Mouse (Mus musculus): ENCODE data around the gene Sun2. TPM values are rescaled to one million over a fixed set of nuclear protein-coding genes. Genes with fewer than 3 reads are reported as not detected.
A peak's percentile ranks its signal among the peaks of the same experiment; 100 is the strongest.

Gene Sun2
- polyA plus RNA-seq, 1 experiment from 2014 or later = 5.3 TPM

GRCm38 (mm10) chr15:79763601-79764246 is 21.4 kb upstream of the Sun2 start:
- no peak overlapping the region for H3K4me2 ChIP-seq (ENCODE audit: low read depth, severe bottlenecking)
- DNase-seq (ENCODE audit: low spot score) (no peak), ATAC-seq (ENCODE audit: insufficient number of reproducible peaks, low FRiP score, low TSS enrichment, low read depth) (no peak)
- H3K36me3 ChIP-seq (ENCODE audit: control insufficient read depth, insufficient read depth, low read length) = no peaks in the 10 kb centered on the region; the same call in 1 of the 2 replicates
- no peaks in the 10 kb centered on the region for H3K4me1 ChIP-seq (ENCODE audit: control insufficient read depth, insufficient read depth, low read length)
- no peak overlapping the region for H3K9ac ChIP-seq (ENCODE audit: low read length)
- H3K27me3 ChIP-seq (ENCODE audit: control insufficient read depth, insufficient read depth, low read length) = no peaks in the 10 kb centered on the region
- no peak overlapping the region for H3K4me3 ChIP-seq (ENCODE audit: low read depth, low read length)
- H3K9me3 ChIP-seq (ENCODE audit: control insufficient read depth, low read length) = no peaks in the 10 kb centered on the region
- H3K27ac ChIP-seq (replicated peaks; ENCODE audit: low read depth, low read length) = no peak overlapping the region
- WGBS = 90% methylated on average over 7 of the region's 7 CpGs

GRCm38 (mm10) chr15:79763001-79763400 is 20.7 kb upstream of the Sun2 start:
- no peak overlapping the region for H3K9ac ChIP-seq (ENCODE audit: low read length)
- no peak overlapping the region for H3K4me2 ChIP-seq (ENCODE audit: low read depth, severe bottlenecking)
- WGBS = 88% methylated on average over 9 of the region's 9 CpGs
- no peaks in the 10 kb centered on the region; the same call in 1 of the 2 replicates for H3K36me3 ChIP-seq (ENCODE audit: control insufficient read depth, insufficient read depth, low read length)
- no peak overlapping the region for H3K27ac ChIP-seq (replicated peaks; ENCODE audit: low read depth, low read length)
- ATAC-seq (ENCODE audit: insufficient number of reproducible peaks, low FRiP score, low TSS enrichment, low read depth) (no peak), DNase-seq (ENCODE audit: low spot score) (no peak)
- no peaks in the 10 kb centered on the region for H3K4me1 ChIP-seq (ENCODE audit: control insufficient read depth, insufficient read depth, low read length)
- no peak overlapping the region for H3K4me3 ChIP-seq (ENCODE audit: low read depth, low read length)
- no peaks in the 10 kb centered on the region for H3K27me3 ChIP-seq (ENCODE audit: control insufficient read depth, insufficient read depth, low read length)
- H3K9me3 ChIP-seq (ENCODE audit: control insufficient read depth, low read length) = no peaks in the 10 kb centered on the region

- no peaks in the 10 kb centered on the region for H3K4me1 ChIP-seq (ENCODE audit: control insufficient read depth, insufficient read depth, low read length)
- 88% methylated on average over 6 of the region's 6 CpGs for WGBS
- no peak overlapping the region for H3K4me2 ChIP-seq (ENCODE audit: low read depth, severe bottlenecking)
- no peak overlapping the region for H3K4me3 ChIP-seq (ENCODE audit: low read depth, low read length)
- ATAC-seq (ENCODE audit: insufficient number of reproducible peaks, low FRiP score, low TSS enrichment, low read depth) = no peak
- H3K9ac ChIP-seq (ENCODE audit: low read length) = no peak overlapping the region; the same call in 1 of the 2 replicates
- no peak overlapping the region for H3K27ac ChIP-seq (replicated peaks; ENCODE audit: low read depth, low read length)
- no peak for DNase-seq (ENCODE audit: low spot score)
- no peaks in the 10 kb centered on the region; the same call in 1 of the 2 replicates for H3K36me3 ChIP-seq (ENCODE audit: control insufficient read depth, insufficient read depth, low read length)
- H3K27me3 ChIP-seq (ENCODE audit: control insufficient read depth, insufficient read depth, low read length) = no peaks in the 10 kb centered on the region
- no peaks in the 10 kb centered on the region for H3K9me3 ChIP-seq (ENCODE audit: control insufficient read depth, low read length)
Measured at GRCm38 (mm10) chr15:79760956-79761355, 18.6 kb upstream of the Sun2 start.

DNA sequence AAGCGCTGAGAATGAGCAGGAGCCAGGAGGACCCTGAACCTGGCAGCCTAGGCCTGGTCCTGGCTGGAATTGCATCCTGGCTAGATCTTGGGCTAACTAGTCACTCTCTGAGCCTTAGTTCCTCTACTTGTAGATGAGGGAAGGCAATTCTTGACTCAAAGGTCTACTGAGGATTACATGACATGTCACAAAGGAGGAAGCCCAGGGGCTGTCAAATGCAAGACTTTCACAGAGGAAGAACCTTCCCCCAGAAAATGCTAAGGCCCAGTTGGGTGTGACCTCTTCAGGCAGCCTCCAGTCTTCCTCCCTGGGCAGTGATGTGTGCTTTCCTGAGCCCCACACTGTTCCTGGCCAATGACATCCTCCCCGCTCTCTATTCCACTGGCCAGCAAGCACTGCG is 14.8 kb upstream of the Sun2 start:
- no peak overlapping the region for H3K27ac ChIP-seq (replicated peaks; ENCODE audit: low read depth, low read length)
- DNase-seq (ENCODE audit: low spot score) = no peak
- H3K4me2 ChIP-seq (ENCODE audit: low read depth, severe bottlenecking) = no peak overlapping the region
- ATAC-seq (ENCODE audit: insufficient number of reproducible peaks, low FRiP score, low TSS enrichment, low read depth) = no peak
- no peaks in the 10 kb centered on the region for H3K4me1 ChIP-seq (ENCODE audit: control insufficient read depth, insufficient read depth, low read length)
- H3K9me3 ChIP-seq (ENCODE audit: control insufficient read depth, low read length) = no peaks in the 10 kb centered on the region
- 96% methylated on average over 3 of the region's 3 CpGs for WGBS
- H3K36me3 ChIP-seq (ENCODE audit: control insufficient read depth, insufficient read depth, low read length) = no peaks in the 10 kb centered on the region; the same call in 1 of the 2 replicates
- no peak overlapping the region for H3K9ac ChIP-seq (ENCODE audit: low read length)
- no peak overlapping the region for H3K4me3 ChIP-seq (ENCODE audit: low read depth, low read length)
- no peaks in the 10 kb centered on the region for H3K27me3 ChIP-seq (ENCODE audit: control insufficient read depth, insufficient read depth, low read length)

GRCm38 (mm10) chr15:79755977-79756625 is 13.8 kb upstream of the Sun2 start:
- Histone ChIP-seq H3K36me3 (ENCODE audit: control insufficient read depth, insufficient read depth, low read length) (no peaks in the 10 kb centered on the region), H3K27ac (replicated peaks; ENCODE audit: low read depth, low read length) (no peak overlapping the region), H3K9me3 (ENCODE audit: control insufficient read depth, low read length) (no peaks in the 10 kb centered on the region), H3K9ac (ENCODE audit: low read length) (no peak overlapping the region), H3K4me1 (ENCODE audit: control insufficient read depth, insufficient read depth, low read length) (no peaks in the 10 kb centered on the region), H3K27me3 (ENCODE audit: control insufficient read depth, insufficient read depth, low read length) (no peaks in the 10 kb centered on the region), H3K4me2 (ENCODE audit: low read depth, severe bottlenecking) (no peak overlapping the region), H3K4me3 (ENCODE audit: low read depth, low read length) (no peak overlapping the region)
- ATAC-seq (ENCODE audit: insufficient number of reproducible peaks, low FRiP score, low TSS enrichment, low read depth) = no peak
- 73% methylated on average over 8 of the region's 8 CpGs for WGBS
- no peak for DNase-seq (ENCODE audit: low spot score)

- Histone ChIP-seq H3K27ac (replicated peaks; ENCODE audit: low read depth, low read length) (no peak overlapping the region), H3K36me3 (ENCODE audit: control insufficient read depth, insufficient read depth, low read length) (no peaks in the 10 kb centered on the region), H3K27me3 (ENCODE audit: control insufficient read depth, insufficient read depth, low read length) (no peaks in the 10 kb centered on the region), H3K4me1 (ENCODE audit: control insufficient read depth, insufficient read depth, low read length) (no peaks in the 10 kb centered on the region), H3K9ac (ENCODE audit: low read length) (no peak overlapping the region), H3K9me3 (ENCODE audit: control insufficient read depth, low read length) (no peaks in the 10 kb centered on the region), H3K4me3 (ENCODE audit: low read depth, low read length) (no peak overlapping the region), H3K4me2 (ENCODE audit: low read depth, severe bottlenecking) (no peak overlapping the region)
- DNase-seq (ENCODE audit: low spot score) = no peak
- whole genome bisulfite sequencing = 90% methylated on average over 4 of the region's 4 CpGs
- ATAC-seq (ENCODE audit: insufficient number of reproducible peaks, low FRiP score, low TSS enrichment, low read depth) = no peak
Measured at GRCm38 (mm10) chr15:79755176-79755575, 12.8 kb upstream of the Sun2 start.

- no peak for DNase-seq (ENCODE audit: low spot score)
- Histone ChIP-seq H3K9me3 (ENCODE audit: control insufficient read depth, low read length) (no peaks in the 10 kb centered on the region), H3K4me1 (ENCODE audit: control insufficient read depth, insufficient read depth, low read length) (no peaks in the 10 kb centered on the region), H3K27me3 (ENCODE audit: control insufficient read depth, insufficient read depth, low read length) (no peaks in the 10 kb centered on the region), H3K36me3 (ENCODE audit: control insufficient read depth, insufficient read depth, low read length) (no peaks in the 10 kb centered on the region), H3K4me3 (ENCODE audit: low read depth, low read length) (no peak overlapping the region), H3K9ac (ENCODE audit: low read length) (no peak overlapping the region), H3K27ac (replicated peaks; ENCODE audit: low read depth, low read length) (no peak overlapping the region), H3K4me2 (ENCODE audit: low read depth, severe bottlenecking) (no peak overlapping the region)
- no peak for ATAC-seq (ENCODE audit: insufficient number of reproducible peaks, low FRiP score, low TSS enrichment, low read depth)
- WGBS = 50% methylated on average over 4 of the region's 4 CpGs
Measured at GRCm38 (mm10) chr15:79753873-79754272, 11.5 kb upstream of the Sun2 start.

DNA sequence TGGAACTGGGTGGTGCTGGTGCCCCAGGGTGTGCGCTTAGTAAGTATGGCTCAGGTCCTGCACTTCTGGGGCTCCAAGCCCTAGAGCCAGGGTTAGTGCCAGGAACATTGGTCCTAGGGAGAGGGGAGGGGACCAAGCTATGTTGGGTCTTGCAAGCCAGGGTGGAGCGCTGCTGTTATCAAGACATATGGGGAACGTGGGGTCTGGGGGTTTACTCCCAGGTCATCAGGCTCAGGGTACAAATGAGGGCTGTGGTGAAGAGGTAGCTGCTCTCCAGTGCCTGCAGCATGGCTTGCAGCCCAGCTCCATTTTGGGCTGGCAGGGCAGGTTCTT is 11.1 kb upstream of the Sun2 start:
- Histone ChIP-seq H3K4me3 (ENCODE audit: low read depth, low read length) (no peak overlapping the region), H3K36me3 (ENCODE audit: control insufficient read depth, insufficient read depth, low read length) (no peaks in the 10 kb centered on the region), H3K9me3 (ENCODE audit: control insufficient read depth, low read length) (no peaks in the 10 kb centered on the region), H3K27ac (replicated peaks; ENCODE audit: low read depth, low read length) (no peak overlapping the region), H3K27me3 (ENCODE audit: control insufficient read depth, insufficient read depth, low read length) (no peaks in the 10 kb centered on the region), H3K9ac (ENCODE audit: low read length) (no peak overlapping the region), H3K4me2 (ENCODE audit: low read depth, severe bottlenecking) (no peak overlapping the region), H3K4me1 (ENCODE audit: control insufficient read depth, insufficient read depth, low read length) (no peaks in the 10 kb centered on the region)
- ATAC-seq (ENCODE audit: insufficient number of reproducible peaks, low FRiP score, low TSS enrichment, low read depth) = peak; percentile 35; the same call in 1 of the 2 replicates
- 88% methylated on average over 3 of the region's 3 CpGs for WGBS
- no peak for DNase-seq (ENCODE audit: low spot score)

Measured in limb, embryonic 11.5 days (tissue).